Mouse (Mus musculus): ENCODE measurements around the gene Ino80. TPM values are rescaled to one million over a fixed set of nuclear protein-coding genes. Genes with fewer than 3 reads are reported as not detected.

Ino80 gene
- polyA plus RNA-seq, 1 experiment from 2014 or later, result 3.6 TPM

GRCm38 (mm10) chr2:119355089-119355488 is 122.4 kb downstream of the Ino80 start:
- Histone ChIP-seq H3K27ac (ENCODE audit: low read length) (no peak overlapping the region), H3K9me3 (replicated peaks; ENCODE audit: control insufficient read depth, low read length) (0 out of 2 replicates have a peak, but pooled peaks cover 3% of the 10 kb centered on the region), H3K27me3 (ENCODE audit: control insufficient read depth, insufficient read depth, low read length) (peaks cover 4% of the 10 kb centered on the region; the same call in 1 of the 2 replicates), H3K4me3 (replicated peaks; ENCODE audit: low read length) (no peak overlapping the region), H3K4me2 (ENCODE audit: low read depth, low read length) (no peak overlapping the region), H3K4me1 (ENCODE audit: control insufficient read depth, insufficient read depth, low read length) (peaks cover 5% of the 10 kb centered on the region; the same call in 1 of the 2 replicates), H3K9ac (ENCODE audit: low read length) (no peak overlapping the region), H3K36me3 (ENCODE audit: control insufficient read depth, insufficient read depth, low read length) (no peaks in the 10 kb centered on the region)
- ATAC-seq (ENCODE audit: insufficient read depth, low FRiP score), result no peak
- 86% methylated on average over 3 of the region's 3 CpGs for WGBS

DNA sequence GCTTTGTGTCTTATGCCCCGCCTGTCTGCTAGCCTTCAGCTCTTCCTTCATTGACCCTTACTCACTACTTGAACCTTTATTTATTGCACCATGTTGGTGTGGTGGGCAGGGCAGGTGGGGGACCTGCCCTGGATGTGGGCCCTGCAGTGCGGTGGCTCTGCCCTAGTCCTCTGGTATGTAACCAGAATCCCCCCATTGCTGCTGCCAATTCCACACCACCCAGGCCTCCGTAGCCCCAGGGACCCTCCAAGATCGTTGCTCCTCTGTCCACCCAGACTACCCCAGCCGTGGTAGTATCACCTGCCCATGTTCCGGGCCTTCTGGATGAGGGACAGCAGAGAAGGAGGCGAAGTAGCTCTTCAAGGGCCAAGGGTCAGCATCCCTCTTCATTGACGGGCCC is 123.8 kb downstream of the Ino80 start:
- H3K9me3 ChIP-seq (replicated peaks; ENCODE audit: control insufficient read depth, low read length), result 0 out of 2 replicates have a peak, but pooled peaks cover 3% of the 10 kb centered on the region

GRCm38 (mm10) chr2:119350555-119351486 is 126.7 kb downstream of the Ino80 start, which contains the start of gene Chac1:
TSS of gene Chac1 (plus strand) at chr2:119351229.
- no peaks in the 10 kb centered on the region for H3K9me3 ChIP-seq (replicated peaks; ENCODE audit: control insufficient read depth, low read length)
- peak within 1 kb of the TSS; percentile 69 for H3K4me2 ChIP-seq (ENCODE audit: low read depth, low read length)
- no peaks in the 10 kb centered on the region for H3K36me3 ChIP-seq (ENCODE audit: control insufficient read depth, insufficient read depth, low read length)
- peak within 1 kb of the TSS; percentile 49 for H3K9ac ChIP-seq (ENCODE audit: low read length)
- WGBS, result 5% methylated on average over 58 of the region's 58 CpGs
- peaks cover 5% of the 10 kb centered on the region; the same call in 1 of the 2 replicates for H3K4me1 ChIP-seq (ENCODE audit: control insufficient read depth, insufficient read depth, low read length)
- peak within 1 kb of the TSS; percentile 52 for H3K4me3 ChIP-seq (replicated peaks; ENCODE audit: low read length)
- no peak within 1 kb of the TSS for H3K27ac ChIP-seq (ENCODE audit: low read length)
- peak; percentile 91 for ATAC-seq (ENCODE audit: insufficient read depth, low FRiP score)
- peaks cover 4% of the 10 kb centered on the region; the same call in 1 of the 2 replicates for H3K27me3 ChIP-seq (ENCODE audit: control insufficient read depth, insufficient read depth, low read length)

More for the DNA sequence above, 123.8 kb downstream of the Ino80 start:
- no peak overlapping the region for H3K27ac ChIP-seq (ENCODE audit: low read length)
- no peak for ATAC-seq (ENCODE audit: insufficient read depth, low FRiP score)
- no peak overlapping the region for H3K9ac ChIP-seq (ENCODE audit: low read length)
- no peak overlapping the region for H3K4me2 ChIP-seq (ENCODE audit: low read depth, low read length)
- H3K4me3 ChIP-seq (replicated peaks; ENCODE audit: low read length), result no peak overlapping the region
- H3K27me3 ChIP-seq (ENCODE audit: control insufficient read depth, insufficient read depth, low read length), result peaks cover 4% of the 10 kb centered on the region; the same call in 1 of the 2 replicates
- no peaks in the 10 kb centered on the region for H3K36me3 ChIP-seq (ENCODE audit: control insufficient read depth, insufficient read depth, low read length)
- WGBS, result 82% methylated on average over 8 of the region's 8 CpGs
- H3K4me1 ChIP-seq (ENCODE audit: control insufficient read depth, insufficient read depth, low read length), result peaks cover 5% of the 10 kb centered on the region; the same call in 1 of the 2 replicates

DNA sequence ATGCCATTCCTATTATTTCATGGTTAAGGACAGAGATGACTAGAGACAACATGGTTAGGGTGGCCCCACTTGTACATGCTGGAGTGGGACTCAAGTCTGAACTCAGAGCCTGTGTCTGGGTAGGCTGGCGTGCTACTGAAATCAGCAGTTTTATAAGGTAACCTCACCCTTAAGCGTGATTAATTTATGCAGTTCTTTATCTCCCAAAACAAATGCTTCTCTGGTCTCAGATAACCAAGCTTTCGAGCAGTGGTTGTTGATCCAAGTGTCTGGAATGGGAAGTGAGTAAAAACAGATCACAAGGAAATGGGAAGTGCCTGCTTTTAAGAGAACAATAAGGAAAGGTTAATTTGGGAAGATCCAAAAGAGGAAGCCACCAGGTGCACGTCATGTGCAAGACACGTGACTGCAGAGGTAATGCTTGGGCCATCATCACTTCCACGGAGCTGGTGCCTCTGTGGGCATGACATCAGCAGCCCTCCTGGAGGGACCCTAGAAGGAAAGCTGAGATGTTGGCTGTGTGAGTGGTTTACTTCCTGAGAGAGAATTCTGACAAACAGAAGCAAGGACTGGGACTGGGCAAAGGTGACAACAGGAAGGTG is 132.8 kb downstream of the Ino80 start:
- Histone ChIP-seq H3K36me3 (ENCODE audit: control insufficient read depth, insufficient read depth, low read length) (no peaks in the 10 kb centered on the region), H3K4me3 (replicated peaks; ENCODE audit: low read length) (no peak overlapping the region), H3K4me1 (ENCODE audit: control insufficient read depth, insufficient read depth, low read length) (no peaks in the 10 kb centered on the region), H3K9ac (ENCODE audit: low read length) (no peak overlapping the region), H3K9me3 (replicated peaks; ENCODE audit: control insufficient read depth, low read length) (no peaks in the 10 kb centered on the region), H3K27me3 (ENCODE audit: control insufficient read depth, insufficient read depth, low read length) (no peaks in the 10 kb centered on the region; the same call in 1 of the 2 replicates), H3K27ac (ENCODE audit: low read length) (no peak overlapping the region), H3K4me2 (ENCODE audit: low read depth, low read length) (no peak overlapping the region)
- 39% methylated on average over 6 of the region's 6 CpGs for WGBS
- ATAC-seq (ENCODE audit: insufficient read depth, low FRiP score), result no peak

- H3K4me1 ChIP-seq (ENCODE audit: control insufficient read depth, insufficient read depth, low read length), result peaks cover 4% of the 10 kb centered on the region; the same call in 1 of the 2 replicates
- H3K27me3 ChIP-seq (ENCODE audit: control insufficient read depth, insufficient read depth, low read length), result no peaks in the 10 kb centered on the region
- H3K4me2 ChIP-seq (ENCODE audit: low read depth, low read length), result peak overlapping the region; percentile 61
- H3K9me3 ChIP-seq (replicated peaks; ENCODE audit: control insufficient read depth, low read length), result no peaks in the 10 kb centered on the region
- ATAC-seq (ENCODE audit: insufficient read depth, low FRiP score), result peak; percentile 87
- H3K4me3 ChIP-seq (replicated peaks; ENCODE audit: low read length), result peak overlapping the region; percentile 65
- H3K9ac ChIP-seq (ENCODE audit: low read length), result peak overlapping the region; percentile 87
- no peaks in the 10 kb centered on the region for H3K36me3 ChIP-seq (ENCODE audit: control insufficient read depth, insufficient read depth, low read length)
- peak overlapping the region; percentile 74 for H3K27ac ChIP-seq (ENCODE audit: low read length)
- WGBS, result 6% methylated on average over 60 of the region's 60 CpGs
Measured at GRCm38 (mm10) chr2:119337425-119338265, 139.8 kb downstream of the Ino80 start.

GRCm38 (mm10) chr2:119336470-119336869 is 141.0 kb downstream of the Ino80 start:
- 71% methylated on average over 10 of the region's 10 CpGs for WGBS
- H3K4me3 ChIP-seq (replicated peaks; ENCODE audit: low read length), result no peak overlapping the region
- no peak overlapping the region for H3K9ac ChIP-seq (ENCODE audit: low read length)
- no peaks in the 10 kb centered on the region for H3K27me3 ChIP-seq (ENCODE audit: control insufficient read depth, insufficient read depth, low read length)
- no peak overlapping the region for H3K4me2 ChIP-seq (ENCODE audit: low read depth, low read length)
- H3K4me1 ChIP-seq (ENCODE audit: control insufficient read depth, insufficient read depth, low read length), result peaks cover 4% of the 10 kb centered on the region; the same call in 1 of the 2 replicates
- ATAC-seq (ENCODE audit: insufficient read depth, low FRiP score), result no peak
- no peaks in the 10 kb centered on the region for H3K9me3 ChIP-seq (replicated peaks; ENCODE audit: control insufficient read depth, low read length)
- no peaks in the 10 kb centered on the region for H3K36me3 ChIP-seq (ENCODE audit: control insufficient read depth, insufficient read depth, low read length)
- H3K27ac ChIP-seq (ENCODE audit: low read length), result peak overlapping the region; percentile 25; the same call in 1 of the 2 replicates

- ATAC-seq (ENCODE audit: insufficient read depth, low FRiP score), result no peak
- H3K9ac ChIP-seq (ENCODE audit: low read length), result no peak overlapping the region
- no peak overlapping the region for H3K4me3 ChIP-seq (replicated peaks; ENCODE audit: low read length)
- H3K27me3 ChIP-seq (ENCODE audit: control insufficient read depth, insufficient read depth, low read length), result no peaks in the 10 kb centered on the region
- H3K4me2 ChIP-seq (ENCODE audit: low read depth, low read length), result no peak overlapping the region
- no peak overlapping the region for H3K27ac ChIP-seq (ENCODE audit: low read length)
- H3K36me3 ChIP-seq (ENCODE audit: control insufficient read depth, insufficient read depth, low read length), result no peaks in the 10 kb centered on the region
- H3K9me3 ChIP-seq (replicated peaks; ENCODE audit: control insufficient read depth, low read length), result no peaks in the 10 kb centered on the region
- H3K4me1 ChIP-seq (ENCODE audit: control insufficient read depth, insufficient read depth, low read length), result peaks cover 4% of the 10 kb centered on the region; the same call in 1 of the 2 replicates
- WGBS, result 60% methylated on average over 2 of the region's 2 CpGs
Measured at GRCm38 (mm10) chr2:119336002-119336401, 141.5 kb downstream of the Ino80 start.

GRCm38 (mm10) chr2:119335535-119335934 is 142.0 kb downstream of the Ino80 start:
- H3K27ac ChIP-seq (ENCODE audit: low read length), result no peak overlapping the region
- peaks cover 4% of the 10 kb centered on the region; the same call in 1 of the 2 replicates for H3K4me1 ChIP-seq (ENCODE audit: control insufficient read depth, insufficient read depth, low read length)
- WGBS, result 76% methylated on average over 1 of the region's 1 CpGs
- no peaks in the 10 kb centered on the region for H3K27me3 ChIP-seq (ENCODE audit: control insufficient read depth, insufficient read depth, low read length)
- no peak overlapping the region for H3K4me3 ChIP-seq (replicated peaks; ENCODE audit: low read length)
- no peaks in the 10 kb centered on the region for H3K9me3 ChIP-seq (replicated peaks; ENCODE audit: control insufficient read depth, low read length)
- no peak overlapping the region for H3K4me2 ChIP-seq (ENCODE audit: low read depth, low read length)
- no peak for ATAC-seq (ENCODE audit: insufficient read depth, low FRiP score)
- no peaks in the 10 kb centered on the region for H3K36me3 ChIP-seq (ENCODE audit: control insufficient read depth, insufficient read depth, low read length)
- H3K9ac ChIP-seq (ENCODE audit: low read length), result no peak overlapping the region

All from stomach, embryonic 16.5 days (tissue).